Mouse (Mus musculus): ENCODE results near the gene Gse1.

DNA sequence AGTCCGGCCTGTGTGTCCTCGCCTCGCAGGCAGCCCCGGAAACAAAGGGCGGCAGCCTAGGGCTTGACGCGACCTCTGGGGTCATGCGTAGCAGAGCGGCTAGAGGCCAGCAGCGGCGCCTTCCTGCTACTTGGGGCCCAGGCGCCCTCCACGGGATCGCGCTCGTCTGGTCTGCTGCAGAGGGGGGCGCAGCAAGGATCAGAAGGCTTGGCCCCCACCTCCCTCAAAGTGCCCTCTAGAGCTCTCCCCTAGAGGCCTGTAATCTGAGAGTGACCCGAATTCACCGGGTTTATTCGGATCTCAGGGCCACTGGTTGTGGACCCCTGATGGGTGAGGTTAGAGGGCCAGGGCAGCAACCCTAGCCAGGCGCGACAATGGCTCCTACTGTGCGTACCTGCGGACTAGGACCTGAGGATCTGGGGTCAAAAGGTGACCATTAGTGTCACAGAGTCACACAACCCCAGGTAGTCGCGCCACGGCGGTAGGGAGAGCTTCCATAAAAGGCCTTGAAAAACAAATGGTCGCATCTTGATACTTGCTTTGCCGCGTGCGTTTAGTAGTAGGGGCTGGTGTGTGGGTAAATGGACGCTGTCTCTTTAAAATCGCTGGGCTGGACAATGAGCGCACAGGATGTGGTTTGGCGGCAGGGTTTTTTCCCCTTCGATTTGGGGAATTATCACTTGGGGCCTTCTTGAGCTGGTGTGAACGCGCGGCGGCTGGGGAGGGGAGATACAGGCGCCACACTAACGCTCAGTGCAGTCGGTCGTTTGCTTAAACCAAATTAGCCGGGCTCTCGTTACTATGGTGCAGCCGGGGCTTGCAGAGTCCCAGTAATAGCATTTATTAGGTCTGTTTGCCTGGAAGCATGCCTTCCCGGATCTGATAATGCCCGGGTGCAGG is 258.5 kb downstream of the Gse1 start:
- TF ChIP-seq CTCF (IDR thresholded peaks at IDR 0.05; ENCODE audit: control insufficient read depth, insufficient read depth, low read length) (no peak), POLR2A (IDR thresholded peaks at IDR 0.05; ENCODE audit: borderline replicate concordance, control insufficient read depth, low read depth, low read length) (peak; percentile 74; the same call in 1 of the 2 replicates)
